Comparison of ENCODE assay signal across 30 mouse cellular contexts in the genomic region with DNA sequence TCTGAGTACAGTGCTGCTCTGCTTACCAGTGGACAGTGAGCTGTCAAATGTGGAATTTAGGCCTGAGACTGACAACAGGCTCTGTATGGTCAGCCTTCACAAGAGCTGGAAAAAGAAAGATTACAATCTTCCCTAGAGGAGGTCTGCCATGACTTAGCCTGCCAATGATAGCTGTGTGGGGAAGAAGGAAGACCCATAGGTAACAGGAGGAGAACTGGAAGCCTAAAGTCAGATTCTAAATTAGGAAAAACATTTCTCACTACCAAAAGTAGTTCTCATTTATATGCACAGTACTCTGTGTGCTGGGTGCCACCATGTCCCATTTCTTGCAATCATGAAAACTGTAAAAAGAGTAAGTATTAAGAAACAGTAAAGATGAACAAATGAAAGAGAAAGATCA.
DNase-seq lines count a peak whose midpoint lies in the region; ATAC-seq and TF ChIP-seq lines count a peak whose summit lies in the region.
"Had no signal": no experiment of that assay in that cellular context is flagged by ENCODE, and none has a peak within 500 bp of the region (broad histone marks: within the 10 kb centered on the region; RNA-seq: fewer than 3 reads in every experiment).

No protein-coding gene starts in this region.

- DNase-seq in frontal cortex, postnatal 36 days (ENCODE audit: low spot score in 2 of 2) = peak; percentile 15 to 29
- DNase-seq in frontal cortex, postnatal 14 days (ENCODE audit: low spot score in 2 of 2) = no peak
- no peak for DNase-seq in left cerebral cortex, adult 2 months (ENCODE audit: extremely low spot score in 1 of 2, low spot score in 2 of 2)
- DNase-seq in left cerebral cortex, postnatal 4 days = no peak
- DNase-seq in right cerebral cortex, adult 18-20 months = peak; percentile 20
- DNase-seq in right cerebral cortex, postnatal 4 days = no peak
- DNase-seq: adrenal gland, postnatal 10 days; adrenal gland, postnatal 36 days; B cell, adult 2 months; cerebellum, adult 11 months; cerebellum, adult 2 months; cerebellum, adult 9-11 months; cerebellum, postnatal 25 days; embryo, embryonic 11 days; gastrocnemius, postnatal 25 days; heart, adult 2 months; heart, postnatal 14 days; heart, postnatal 4 days had no signal

- no peak for TF ChIP-seq CTCF in left cerebral cortex, adult 2 months (IDR thresholded peaks at IDR 0.05)

- ATAC-seq in erythroblast, adult 5-6 weeks (replicated peaks; ENCODE audit: low FRiP score, poor library complexity, severe bottlenecking) = no peak
- ATAC-seq: forebrain, embryonic 13.5 days; forebrain, embryonic 16.5 days; hindbrain, postnatal 0 days; inflammation-experienced regulatory T-cells, adult 6 months; Patski had no signal

- H3K27ac ChIP-seq in left cerebral cortex, adult 2 months = peak overlapping the region; percentile 66
- H3K27ac ChIP-seq: embryonic facial prominence, embryonic 10.5 days; embryonic facial prominence, embryonic 13.5 days; forebrain, embryonic 10.5 days; forebrain, embryonic 13.5 days; heart, adult 2 months; heart, embryonic 10.5 days; heart, embryonic 13.5 days; hindbrain, embryonic 14.5 days; hindbrain, postnatal 0 days had no signal

- intact Hi-C loops in left cerebral cortex, adult 2 months (cut with DNase I) = loop anchor here (2.0 to 5.0 kb wide), 2 partner anchors 29 to 89 kb away; partner anchors contain the start of gene Ccdc85a
- intact Hi-C loops in left cerebral cortex, postnatal 4 days (cut with DNase I) = no loop called here

- H3K4me3 ChIP-seq in left cerebral cortex, adult 2 months = no peak overlapping the region
- H3K4me3 ChIP-seq: embryonic facial prominence, embryonic 10.5 days; embryonic facial prominence, embryonic 13.5 days; forebrain, embryonic 10.5 days; forebrain, embryonic 13.5 days; heart, adult 2 months; heart, embryonic 10.5 days; heart, embryonic 13.5 days had no signal

Comparison
In these comparisons a context has a peak if more than half of its experiments do, and no peak if none do; other contexts are left out.
1. DNase-seq: peak in frontal cortex, postnatal 36 days (2 of 2) and right cerebral cortex, adult 18-20 months (single experiment); none in frontal cortex, postnatal 14 days (0 of 2), left cerebral cortex, adult 2 months (0 of 2), left cerebral cortex, postnatal 4 days (single experiment) and right cerebral cortex, postnatal 4 days (single experiment).